Mouse (Mus musculus): ENCODE measurements at regions not wholly inside any gene's neighbourhood (a gene's known extent, or its start where the extent isn't known, plus 50 kb on each side); places are given as distances from the start of the nearest gene placed in this dataset.

- DNase-seq (ENCODE audit: low spot score in 2 of 2): no peak
Measured at GRCm38 (mm10) chr13:48436659-48437345, 76.4 kb downstream of the Zfp169 start.

Measured in layer of hippocampus, adult 18-20 months (tissue).